19 mouse cellular contexts compared by ENCODE assay signal in the genomic region with DNA sequence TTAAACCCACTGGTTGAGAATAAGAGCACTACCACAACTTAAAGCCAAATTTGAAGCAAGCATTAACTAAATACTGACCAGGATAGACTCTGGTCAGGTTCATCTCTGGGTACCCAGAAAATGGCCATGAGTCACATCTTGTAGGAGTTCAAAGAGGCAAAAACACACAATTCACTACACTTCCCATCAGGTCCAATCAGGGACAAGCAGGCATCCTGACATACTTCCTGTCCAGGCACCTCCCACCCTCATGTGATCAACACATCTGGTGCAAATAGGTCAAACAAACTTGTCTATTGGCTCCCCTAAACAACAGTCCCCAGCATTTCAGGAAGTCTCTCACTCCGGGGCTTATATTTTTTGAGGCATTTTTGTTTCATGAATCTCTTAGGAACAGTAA. TPM values are rescaled to one million over a fixed set of nuclear protein-coding genes. Genes with fewer than 3 reads are reported as not detected.
A peak's percentile ranks its signal among the peaks of the same experiment; 100 is the strongest.
DNase-seq lines count a peak whose midpoint lies in the region; ATAC-seq and TF ChIP-seq lines count a peak whose summit lies in the region.
"Had no signal": no experiment of that assay in that cellular context is flagged by ENCODE, and none has a peak within 500 bp of the region (broad histone marks: within the 10 kb centered on the region; RNA-seq: fewer than 3 reads in every experiment).

No protein-coding gene starts in this region.

- DNase-seq in ES-CJ7 (ENCODE audit: low read depth, low spot score): peak; percentile 64
- peak; percentile 54 to 63 for DNase-seq in natural killer cell, adult 2 months (ENCODE audit: low spot score in 2 of 2)
- no peak for DNase-seq in cerebellum, adult 11-12 months
- DNase-seq in spleen, adult 12 weeks (ENCODE audit: low spot score): no peak
- no peak for DNase-seq in lung, postnatal 10 days
- DNase-seq: adrenal gland, postnatal 10 days; cerebellum, adult 2 months; forebrain, postnatal 0 days; heart, postnatal 14 days; retina, postnatal 1 day; right cerebral cortex, postnatal 4 days had no signal

- peak; percentile 85 for ATAC-seq in common myeloid progenitor, adult 5-6 weeks (replicated peaks; ENCODE audit: low read depth, poor library complexity, severe bottlenecking)
- ATAC-seq: forebrain, postnatal 0 days; intestine, postnatal 0 days; lung, postnatal 0 days had no signal

- H3K4me3 ChIP-seq in C2C12 (ENCODE audit: insufficient read depth, poor library complexity, severe bottlenecking): no peak overlapping the region
- H3K4me3 ChIP-seq: hindbrain, embryonic 15.5 days; limb, embryonic 12.5 days; midbrain, embryonic 10.5 days had no signal

- no peak overlapping the region for H3ac ChIP-seq in C2C12 (ENCODE audit: control insufficient read depth, insufficient read length, low read depth)

- no peak for TF ChIP-seq CTCF in C2C12 (IDR thresholded peaks at IDR 0.05; ENCODE audit: control insufficient read depth, insufficient read depth, insufficient read length)

- no peaks in the 10 kb centered on the region for H3K79me2 ChIP-seq in C2C12 (ENCODE audit: control insufficient read depth, insufficient read depth)

- no peaks in the 10 kb centered on the region for H3K27me3 ChIP-seq in C2C12 (ENCODE audit: control insufficient read depth, insufficient read depth, insufficient read length)
- H3K27me3 ChIP-seq: hindbrain, embryonic 15.5 days; limb, embryonic 12.5 days had no signal

- no peaks in the 10 kb centered on the region for H3K36me3 ChIP-seq in C2C12 (ENCODE audit: control insufficient read depth, insufficient read depth)
- H3K36me3 ChIP-seq: G1E; hindbrain, embryonic 15.5 days; limb, embryonic 12.5 days; midbrain, embryonic 10.5 days had no signal

- H3K79me3 ChIP-seq in C2C12 (ENCODE audit: low read depth): no peaks in the 10 kb centered on the region

TF ChIP-seq in C2C12, 6 proteins besides CTCF, POLR2A, EP300 and RAD21:
- TF ChIP-seq MAX (IDR thresholded peaks at IDR 0.05) (no peak), MYOD1 (IDR thresholded peaks at IDR 0.05; ENCODE audit: control insufficient read depth, insufficient read length, low read depth) (no peak), FOSL1 (IDR thresholded peaks at IDR 0.05; ENCODE audit: insufficient read depth, low read length, poor library complexity, severe bottlenecking) (no peak), CEBPB (IDR thresholded peaks at IDR 0.05; ENCODE audit: low read depth) (no peak), USF1 (IDR thresholded peaks at IDR 0.05; ENCODE audit: low read depth) (peak; percentile 7), MYOG (IDR thresholded peaks at IDR 0.05; ENCODE audit: control insufficient read depth, extremely low read depth, insufficient read length) (no peak)

RNA-seq across cellular contexts. Expression of a gene that starts 7.7 kb away (rescaled TPM):
- 101 TPM for polyA plus RNA-seq in C2C12 (2012; fragmentation: generic; extraction: Trizol)
- 364 and 441 TPM in 2 replicates for total RNA-seq in common myeloid progenitor, adult 5-6 weeks (2017)

Comparison
In these comparisons a context has a peak if more than half of its experiments do, and no peak if none do; other contexts are left out.
1. DNase-seq: peak in ES-CJ7 (single experiment) and natural killer cell, adult 2 months (2 of 2); none in cerebellum, adult 11-12 months (single experiment), spleen, adult 12 weeks (single experiment) and lung, postnatal 10 days (single experiment).